Mouse (Mus musculus): ENCODE results near the gene Top3b.

DNA sequence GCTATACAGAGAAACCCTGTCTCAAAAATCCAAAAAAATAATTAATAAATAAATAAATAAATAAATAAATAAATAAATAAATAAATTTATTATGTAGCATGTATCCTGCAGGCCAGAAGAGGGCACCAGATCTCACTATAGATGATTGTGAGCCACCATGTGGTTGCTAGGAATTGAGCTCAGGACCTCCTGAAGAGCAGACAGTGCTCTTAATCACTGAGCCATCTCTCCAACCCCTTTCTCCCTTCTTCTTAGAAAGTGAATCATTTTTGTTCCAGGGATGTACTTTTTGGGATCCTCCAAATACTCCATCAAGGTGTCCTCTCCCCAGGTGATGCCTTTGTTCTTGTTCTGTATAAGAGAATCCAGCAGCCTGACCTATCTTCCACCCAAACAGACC, 21.3 kb upstream of the Top3b start:
- no peak for TF ChIP-seq EP300 (IDR thresholded peaks at IDR 0.05; ENCODE audit: low read depth)
- TF ChIP-seq CTCF (IDR thresholded peaks at IDR 0.05; ENCODE audit: low read depth), result no peak

Data from liver, embryonic 14.5 days (tissue).